Mouse (Mus musculus): ENCODE results near the gene Cnot6l. TPM values are rescaled to one million over a fixed set of nuclear protein-coding genes. Genes with fewer than 3 reads are reported as not detected.

The Cnot6l gene
- polyA plus RNA-seq, 1 experiment from 2014 or later, result 10.6 TPM

GRCm38 (mm10) chr5:96126856-96127255, 37.1 kb downstream of the Cnot6l start:
- no peak overlapping the region for H3K27ac ChIP-seq (ENCODE audit: low read depth, low read length)
- DNase-seq (ENCODE audit: low spot score, missing footprints), result peak; percentile 57
- H3K9me3 ChIP-seq (ENCODE audit: control insufficient read depth, low read length), result no peaks in the 10 kb centered on the region
- H3K9ac ChIP-seq (ENCODE audit: low read length), result no peak overlapping the region
- H3K27me3 ChIP-seq (ENCODE audit: control insufficient read depth, insufficient read depth, low read length), result no peaks in the 10 kb centered on the region
- H3K4me1 ChIP-seq (ENCODE audit: control insufficient read depth, insufficient read depth, low read length), result no peaks in the 10 kb centered on the region
- 100% methylated on average over 1 of the region's 1 CpGs for WGBS
- H3K4me2 ChIP-seq, result no peak overlapping the region
- H3K4me3 ChIP-seq (ENCODE audit: low read depth, low read length), result no peak overlapping the region
- ATAC-seq (ENCODE audit: low FRiP score), result no peak
- H3K36me3 ChIP-seq (ENCODE audit: control insufficient read depth, insufficient read depth, low read length), result no peaks in the 10 kb centered on the region

- Histone ChIP-seq H3K27ac (ENCODE audit: low read depth, low read length) (no peak overlapping the region), H3K27me3 (ENCODE audit: control insufficient read depth, insufficient read depth, low read length) (no peaks in the 10 kb centered on the region), H3K4me3 (ENCODE audit: low read depth, low read length) (no peak overlapping the region), H3K36me3 (ENCODE audit: control insufficient read depth, insufficient read depth, low read length) (no peaks in the 10 kb centered on the region), H3K4me1 (ENCODE audit: control insufficient read depth, insufficient read depth, low read length) (no peaks in the 10 kb centered on the region), H3K9me3 (ENCODE audit: control insufficient read depth, low read length) (no peaks in the 10 kb centered on the region), H3K4me2 (no peak overlapping the region), H3K9ac (ENCODE audit: low read length) (no peak overlapping the region)
- WGBS, result 81% methylated on average over 3 of the region's 3 CpGs
- no peak for DNase-seq (ENCODE audit: low spot score, missing footprints)
- ATAC-seq (ENCODE audit: low FRiP score), result no peak
Measured at GRCm38 (mm10) chr5:96114943-96115342, 49.0 kb downstream of the Cnot6l start.

- Histone ChIP-seq H3K4me1 (ENCODE audit: control insufficient read depth, insufficient read depth, low read length) (no peaks in the 10 kb centered on the region), H3K9me3 (ENCODE audit: control insufficient read depth, low read length) (no peaks in the 10 kb centered on the region), H3K27ac (ENCODE audit: low read depth, low read length) (no peak overlapping the region), H3K36me3 (ENCODE audit: control insufficient read depth, insufficient read depth, low read length) (no peaks in the 10 kb centered on the region), H3K9ac (ENCODE audit: low read length) (no peak overlapping the region), H3K4me2 (no peak overlapping the region), H3K27me3 (ENCODE audit: control insufficient read depth, insufficient read depth, low read length) (no peaks in the 10 kb centered on the region), H3K4me3 (ENCODE audit: low read depth, low read length) (no peak overlapping the region)
- DNase-seq (ENCODE audit: low spot score, missing footprints), result no peak
- WGBS, result 86% methylated on average over 1 of the region's 1 CpGs
- ATAC-seq (ENCODE audit: low FRiP score), result no peak
Measured at GRCm38 (mm10) chr5:96104644-96105043, 59.3 kb downstream of the Cnot6l start.

GRCm38 (mm10) chr5:96091468-96091867, 72.5 kb downstream of the Cnot6l start:
- no peak overlapping the region for H3K4me2 ChIP-seq
- no peaks in the 10 kb centered on the region for H3K27me3 ChIP-seq (ENCODE audit: control insufficient read depth, insufficient read depth, low read length)
- ATAC-seq (ENCODE audit: low FRiP score), result no peak
- no peak overlapping the region for H3K27ac ChIP-seq (ENCODE audit: low read depth, low read length)
- no peak overlapping the region for H3K4me3 ChIP-seq (ENCODE audit: low read depth, low read length)
- H3K9ac ChIP-seq (ENCODE audit: low read length), result no peak overlapping the region
- H3K9me3 ChIP-seq (ENCODE audit: control insufficient read depth, low read length), result no peaks in the 10 kb centered on the region
- 95% methylated on average over 2 of the region's 2 CpGs for WGBS
- DNase-seq (ENCODE audit: low spot score, missing footprints), result no peak
- H3K4me1 ChIP-seq (ENCODE audit: control insufficient read depth, insufficient read depth, low read length), result no peaks in the 10 kb centered on the region
- no peaks in the 10 kb centered on the region for H3K36me3 ChIP-seq (ENCODE audit: control insufficient read depth, insufficient read depth, low read length)

GRCm38 (mm10) chr5:96085324-96085723, 78.6 kb downstream of the Cnot6l start:
- ATAC-seq (ENCODE audit: low FRiP score), result no peak
- H3K9me3 ChIP-seq (ENCODE audit: control insufficient read depth, low read length), result no peaks in the 10 kb centered on the region
- no peak overlapping the region for H3K4me3 ChIP-seq (ENCODE audit: low read depth, low read length)
- H3K4me2 ChIP-seq, result no peak overlapping the region
- no peak overlapping the region for H3K27ac ChIP-seq (ENCODE audit: low read depth, low read length)
- H3K27me3 ChIP-seq (ENCODE audit: control insufficient read depth, insufficient read depth, low read length), result no peaks in the 10 kb centered on the region
- DNase-seq (ENCODE audit: low spot score, missing footprints), result no peak
- H3K36me3 ChIP-seq (ENCODE audit: control insufficient read depth, insufficient read depth, low read length), result no peaks in the 10 kb centered on the region
- no peaks in the 10 kb centered on the region for H3K4me1 ChIP-seq (ENCODE audit: control insufficient read depth, insufficient read depth, low read length)
- no peak overlapping the region for H3K9ac ChIP-seq (ENCODE audit: low read length)

- H3K9me3 ChIP-seq (ENCODE audit: control insufficient read depth, low read length), result no peaks in the 10 kb centered on the region
- no peaks in the 10 kb centered on the region for H3K36me3 ChIP-seq (ENCODE audit: control insufficient read depth, insufficient read depth, low read length)
- no peak overlapping the region for H3K4me3 ChIP-seq (ENCODE audit: low read depth, low read length)
- DNase-seq (ENCODE audit: low spot score, missing footprints) (no peak), ATAC-seq (ENCODE audit: low FRiP score) (no peak)
- no peak overlapping the region for H3K9ac ChIP-seq (ENCODE audit: low read length)
- 90% methylated on average over 1 of the region's 1 CpGs for WGBS
- no peak overlapping the region for H3K4me2 ChIP-seq
- H3K27me3 ChIP-seq (ENCODE audit: control insufficient read depth, insufficient read depth, low read length), result no peaks in the 10 kb centered on the region
- no peak overlapping the region for H3K27ac ChIP-seq (ENCODE audit: low read depth, low read length)
- no peaks in the 10 kb centered on the region for H3K4me1 ChIP-seq (ENCODE audit: control insufficient read depth, insufficient read depth, low read length)
Measured at GRCm38 (mm10) chr5:96079026-96079425, 84.9 kb downstream of the Cnot6l start.

- ATAC-seq (ENCODE audit: low FRiP score), result no peak
- no peaks in the 10 kb centered on the region for H3K27me3 ChIP-seq (ENCODE audit: control insufficient read depth, insufficient read depth, low read length)
Measured at GRCm38 (mm10) chr5:96065591-96065990, 98.4 kb downstream of the Cnot6l start.

GRCm38 (mm10) chr5:96042492-96042891, 121.5 kb downstream of the Cnot6l start:
- Histone ChIP-seq H3K4me2 (no peak overlapping the region), H3K4me1 (ENCODE audit: control insufficient read depth, insufficient read depth, low read length) (no peaks in the 10 kb centered on the region), H3K36me3 (ENCODE audit: control insufficient read depth, insufficient read depth, low read length) (no peaks in the 10 kb centered on the region), H3K4me3 (ENCODE audit: low read depth, low read length) (no peak overlapping the region), H3K9ac (ENCODE audit: low read length) (no peak overlapping the region), H3K27ac (ENCODE audit: low read depth, low read length) (no peak overlapping the region), H3K27me3 (ENCODE audit: control insufficient read depth, insufficient read depth, low read length) (no peaks in the 10 kb centered on the region), H3K9me3 (ENCODE audit: control insufficient read depth, low read length) (no peaks in the 10 kb centered on the region)
- 90% methylated on average over 3 of the region's 3 CpGs for WGBS
- ATAC-seq (ENCODE audit: low FRiP score) (no peak), DNase-seq (ENCODE audit: low spot score, missing footprints) (no peak)

More at GRCm38 (mm10) chr5:96065591-96065990, 98.4 kb downstream of the Cnot6l start:
- no peak overlapping the region for H3K4me3 ChIP-seq (ENCODE audit: low read depth, low read length)
- H3K27ac ChIP-seq (ENCODE audit: low read depth, low read length), result no peak overlapping the region
- H3K9ac ChIP-seq (ENCODE audit: low read length), result no peak overlapping the region
- peak; percentile 47 for DNase-seq (ENCODE audit: low spot score, missing footprints)
- H3K4me1 ChIP-seq (ENCODE audit: control insufficient read depth, insufficient read depth, low read length), result no peaks in the 10 kb centered on the region
- no peaks in the 10 kb centered on the region for H3K9me3 ChIP-seq (ENCODE audit: control insufficient read depth, low read length)
- H3K36me3 ChIP-seq (ENCODE audit: control insufficient read depth, insufficient read depth, low read length), result no peaks in the 10 kb centered on the region
- H3K4me2 ChIP-seq, result no peak overlapping the region

GRCm38 (mm10) chr5:96041507-96042104, 122.4 kb downstream of the Cnot6l start:
- Histone ChIP-seq H3K27me3 (ENCODE audit: control insufficient read depth, insufficient read depth, low read length) (no peaks in the 10 kb centered on the region), H3K4me3 (ENCODE audit: low read depth, low read length) (no peak overlapping the region), H3K4me1 (ENCODE audit: control insufficient read depth, insufficient read depth, low read length) (no peaks in the 10 kb centered on the region), H3K9me3 (ENCODE audit: control insufficient read depth, low read length) (no peaks in the 10 kb centered on the region), H3K4me2 (no peak overlapping the region), H3K36me3 (ENCODE audit: control insufficient read depth, insufficient read depth, low read length) (no peaks in the 10 kb centered on the region), H3K9ac (ENCODE audit: low read length) (no peak overlapping the region), H3K27ac (ENCODE audit: low read depth, low read length) (no peak overlapping the region)
- 87% methylated on average over 7 of the region's 7 CpGs for WGBS
- ATAC-seq (ENCODE audit: low FRiP score), result no peak
- no peak for DNase-seq (ENCODE audit: low spot score, missing footprints)

Data from midbrain, embryonic 11.5 days (tissue).